Mouse (Mus musculus) heart, adult 2 months (tissue): ENCODE results near the gene Ormdl2. TPM values are rescaled to one million over a fixed set of nuclear protein-coding genes. Genes with fewer than 3 reads are reported as not detected.

Source experiments
- DNase-seq, 2 experiments: peaks; one replicate each; pipeline ENCODE4 v3.0.0; 2021
- H3K27ac ChIP-seq: fragments of 200-600 bp; 2 replicates; pipeline ENCODE4 v1.8.1; 2022
- H3K27me3 ChIP-seq: fragments of 200-500 bp; 2 replicates; pipeline ENCODE4 v1.6.1; 2012; ENCODE audit warnings: mild to moderate bottlenecking, low read length, inconsistent platforms, mixed read lengths; ENCODE audit not compliant: control insufficient read depth, insufficient read depth
- H3K36me3 ChIP-seq: fragments of 200-500 bp; 2 replicates; pipeline ENCODE4 v1.6.1; 2012; ENCODE audit warnings: low read length, inconsistent platforms; ENCODE audit not compliant: control insufficient read depth, insufficient read depth
- H3K4me1 ChIP-seq: fragments of 200-500 bp; 2 replicates; pipeline ENCODE4 v1.6.1; 2011; ENCODE audit warnings: low read length; ENCODE audit not compliant: control insufficient read depth, insufficient read depth
- H3K4me3 ChIP-seq: fragments of 200-600 bp; 2 replicates; pipeline ENCODE4 v1.8.1; 2022
- H3K79me2 ChIP-seq: fragments of 200-500 bp; replicated peaks from 2 replicates; pipeline ENCODE4 v1.6.1; 2012; ENCODE audit warnings: mild to moderate bottlenecking, inconsistent platforms, low read length, moderate library complexity, mixed read lengths; ENCODE audit not compliant: control insufficient read depth, insufficient read depth
- H3K9ac ChIP-seq: fragments of 200-500 bp; 2 replicates; pipeline ENCODE4 v1.6.1; 2012; ENCODE audit warnings: low read depth, mild to moderate bottlenecking, control low read depth, inconsistent platforms, low read length, mixed read lengths
- CTCF ChIP-seq: fragments of 200-600 bp; IDR thresholded peaks from 2 replicates; pipeline ENCODE4 v1.8.1; 2022; ENCODE audit warnings: antibody characterized with exemption, mild to moderate bottlenecking, moderate library complexity
- EP300 ChIP-seq: fragments of 200-500 bp; IDR thresholded peaks from 2 replicates; pipeline ENCODE4 v1.6.1; 2011; ENCODE audit warnings: low read depth, low read length, control low read depth; ENCODE audit not compliant: insufficient read depth
- POLR2A ChIP-seq: fragments of 200-500 bp; IDR thresholded peaks from 2 replicates; pipeline ENCODE4 v1.6.1; 2011; ENCODE audit warnings: mild to moderate bottlenecking, low read depth, low read length, control low read depth; ENCODE audit not compliant: insufficient read depth
- WGBS: fragments of 180-500 bp; shearing (Covaris S2); methylation state at CpG from one replicate; pipeline ENCODE4 v1.1.7; 2018; 5-methylcytosine and 5-hydroxymethylcytosine counted together
- intact Hi-C: fragments of 180-260 bp; cut with DNase I; formaldehyde crosslinking; loops from one replicate; pipeline ENCODE4 v1.15.1; 2025
- long read RNA-seq: library from polyadenylated mRNA; stranded (forward); transcript quantifications from one replicate; pipeline ENCODE4 v2.0.0, GENCODE M21; 2021
- polyA plus RNA-seq: library from polyadenylated mRNA; depleted of rRNA; stranded (reverse); fragments of >200 nt; gene quantifications from 2 replicates; pipeline ENCODE4 v1.2.3, GENCODE M21; 2012; rRNA removed
- total RNA-seq, 2 experiments: library from RNA; stranded (reverse); gene quantifications; 2 replicates each; pipeline ENCODE4 v1.2.3; 2021

Ormdl2 gene
- total RNA-seq (1 to 10 TPM; 7.8 to 8.1 TPM), polyA plus RNA-seq (15.3 and 23.3 TPM in 2 replicates)
- long read RNA-seq, transcript Ormdl2-201 (4 exons, 1,573 nt): major isoform, 7 of 15 reads
- long read RNA-seq, partial matches to known transcripts: 0 of 15 reads
- long read RNA-seq, other reads (novel, unspliced or antisense): 3 of 15 reads

- WGBS: under 1% methylated on average over 46 of the region's 46 CpGs
- Histone ChIP-seq H3K4me1 (peaks cover 2% of the 10 kb centered on the region), H3K4me3 (peak within 1 kb of the TSS; percentile 98), H3K27me3 (no peaks in the 10 kb centered on the region), H3K27ac (peak within 1 kb of the TSS; percentile 93), H3K36me3 (peaks cover 8% of the 10 kb centered on the region), H3K79me2 (peaks cover 2% of the 10 kb centered on the region), H3K9ac (peak within 1 kb of the TSS; percentile 78)
- TF ChIP-seq POLR2A: peak; percentile 66
- TF ChIP-seq CTCF: peak; percentile 9; the same call in 1 of the 2 replicates
- TF ChIP-seq EP300: no peak
- DNase-seq: peak; percentile 99
- intact Hi-C loops: loop anchor here (2.0 to 5.0 kb wide), 2 partner anchors 15 to 74 kb away; partner anchors contain the start of gene Pym1
Observed at GRCm38 (mm10) chr10:128821358-128822056, at the start of gene Ormdl2. TSS of gene Ormdl2 (minus strand) at chr10:128821645.

- H3K4me3 ChIP-seq: no peak overlapping the region
- no peaks in the 10 kb centered on the region for H3K79me2 ChIP-seq
- H3K27me3 ChIP-seq: no peaks in the 10 kb centered on the region
- no peak overlapping the region for H3K9ac ChIP-seq
- intact Hi-C loops: no loop called here
- 69% methylated on average over 3 of the region's 3 CpGs for WGBS
- peaks cover 2% of the 10 kb centered on the region for H3K36me3 ChIP-seq
- no peaks in the 10 kb centered on the region for H3K4me1 ChIP-seq
- no peak overlapping the region for H3K27ac ChIP-seq
- no peak for TF ChIP-seq POLR2A
- no peak for TF ChIP-seq EP300
- TF ChIP-seq CTCF: no peak
- DNase-seq: no peak
Observed at GRCm38 (mm10) chr10:128870341-128870740, 48.9 kb upstream of the Ormdl2 start.

GRCm38 (mm10) chr10:128866518-128866917 lies 45.1 kb upstream of the Ormdl2 start:
- DNase-seq: no peak
- Histone ChIP-seq H3K27ac (no peak overlapping the region), H3K79me2 (no peaks in the 10 kb centered on the region), H3K27me3 (no peaks in the 10 kb centered on the region), H3K36me3 (peaks cover 2% of the 10 kb centered on the region), H3K4me3 (no peak overlapping the region), H3K4me1 (no peaks in the 10 kb centered on the region), H3K9ac (no peak overlapping the region)
- 100% methylated on average over 1 of the region's 1 CpGs for WGBS
- TF ChIP-seq CTCF (no peak), POLR2A (no peak), EP300 (no peak)
- intact Hi-C loops: no loop called here

- Histone ChIP-seq H3K27ac (no peak overlapping the region), H3K4me3 (no peak overlapping the region), H3K79me2 (no peaks in the 10 kb centered on the region), H3K36me3 (peaks cover 2% of the 10 kb centered on the region), H3K4me1 (no peaks in the 10 kb centered on the region), H3K9ac (no peak overlapping the region), H3K27me3 (no peaks in the 10 kb centered on the region)
- WGBS: 78% methylated on average over 3 of the region's 3 CpGs
- DNase-seq: no peak
- TF ChIP-seq POLR2A (no peak), CTCF (peak; percentile 56)
- intact Hi-C loops: no loop called here
Observed at GRCm38 (mm10) chr10:128866042-128866441, 44.6 kb upstream of the Ormdl2 start.

GRCm38 (mm10) chr10:128861176-128861575 lies 39.7 kb upstream of the Ormdl2 start:
- Histone ChIP-seq H3K9ac (no peak overlapping the region), H3K79me2 (no peaks in the 10 kb centered on the region), H3K27ac (no peak overlapping the region), H3K36me3 (peaks cover 7% of the 10 kb centered on the region), H3K4me1 (no peaks in the 10 kb centered on the region), H3K27me3 (no peaks in the 10 kb centered on the region), H3K4me3 (no peak overlapping the region)
- TF ChIP-seq CTCF: no peak
- no peak for TF ChIP-seq EP300
- TF ChIP-seq POLR2A: no peak
- no peak for DNase-seq
- intact Hi-C loops: no loop called here

- DNase-seq: no peak
- peaks cover 4% of the 10 kb centered on the region for H3K36me3 ChIP-seq
- H3K9ac ChIP-seq: no peak overlapping the region
- H3K27ac ChIP-seq: no peak overlapping the region
- TF ChIP-seq CTCF (no peak), EP300 (no peak), POLR2A (no peak)
- no peaks in the 10 kb centered on the region; the same call in 1 of the 2 replicates for H3K4me1 ChIP-seq
- 76% methylated on average over 3 of the region's 3 CpGs for WGBS
- intact Hi-C loops: no loop called here
- no peak overlapping the region for H3K4me3 ChIP-seq
- H3K27me3 ChIP-seq: no peaks in the 10 kb centered on the region
- H3K79me2 ChIP-seq: no peaks in the 10 kb centered on the region
Observed at GRCm38 (mm10) chr10:128850339-128850738, 28.9 kb upstream of the Ormdl2 start.
